Mouse (Mus musculus): ENCODE measurements around the gene Olfr1385. TPM values are rescaled to one million over a fixed set of nuclear protein-coding genes. Genes with fewer than 3 reads are reported as not detected.
"Not testable (repeated sequence)": the region's sequence is repeated elsewhere in the genome, so short reads cannot be mapped to it uniquely, and the experiment has no call there.

The Olfr1385 gene
- total RNA-seq (2021): not detected

GRCm38 (mm10) chr11:49488770-49489169 is at the start of gene Olfr1385:
Olfr1385 (plus strand) TSS chr11:49489070.
- DNase-seq (ENCODE audit: extremely low spot score in 1 of 2, low spot score in 1 of 2): not testable (repeated sequence)

- DNase-seq (ENCODE audit: extremely low spot score in 1 of 2, low spot score in 1 of 2): no peak
Observed at GRCm38 (mm10) chr11:49455043-49455442, 33.8 kb upstream of the Olfr1385 start, which contains the start of gene Olfr1387. Olfr1387 (plus strand) TSS chr11:49455343.

GRCm38 (mm10) chr11:49464746-49465145 is 24.1 kb upstream of the Olfr1385 start, which contains the start of gene Olfr1386:
Olfr1386 (plus strand) TSS chr11:49465046.
- DNase-seq (ENCODE audit: extremely low spot score in 1 of 2, low spot score in 1 of 2): not testable (repeated sequence)

GRCm38 (mm10) chr11:49485973-49486372 is 2.9 kb upstream of the Olfr1385 start:
- DNase-seq (ENCODE audit: extremely low spot score in 1 of 2, low spot score in 1 of 2): no peak

- DNase-seq (ENCODE audit: extremely low spot score in 1 of 2, low spot score in 1 of 2): no peak
Observed at GRCm38 (mm10) chr11:49518086-49518485, 29.2 kb downstream of the Olfr1385 start.

GRCm38 (mm10) chr11:49519348-49519747 is 30.5 kb downstream of the Olfr1385 start, which contains the start of gene Olfr1383:
Olfr1383 (plus strand) TSS chr11:49519648.
- no peak for DNase-seq (ENCODE audit: extremely low spot score in 1 of 2, low spot score in 1 of 2)

- DNase-seq (ENCODE audit: extremely low spot score in 1 of 2, low spot score in 1 of 2): no peak
Observed at GRCm38 (mm10) chr11:49527947-49528346, 39.1 kb downstream of the Olfr1385 start, which contains the start of gene Olfr1382. Olfr1382 (plus strand) TSS chr11:49528247.

- no peak for DNase-seq (ENCODE audit: extremely low spot score in 1 of 2, low spot score in 1 of 2)
Observed at GRCm38 (mm10) chr11:49532761-49533160, 43.9 kb downstream of the Olfr1385 start.

- DNase-seq (ENCODE audit: extremely low spot score in 1 of 2, low spot score in 1 of 2): not testable (repeated sequence)
Observed at GRCm38 (mm10) chr11:49536631-49537030, 47.8 kb downstream of the Olfr1385 start.

GRCm38 (mm10) chr11:49543149-49543548 is 54.3 kb downstream of the Olfr1385 start, which contains the start of gene Olfr1381:
Olfr1381 (plus strand) TSS chr11:49543449.
- not testable (repeated sequence) for DNase-seq (ENCODE audit: extremely low spot score in 1 of 2, low spot score in 1 of 2)

Other genes with a start within 250 kb of the Olfr1385 start
- 10 to 100 TPM; 54.4 to 57.0 TPM for gene Mgat1, start 244.9 kb upstream of the Olfr1385 start, total RNA-seq (2021)
- gene Olfr1393, start 210.8 kb upstream of the Olfr1385 start, total RNA-seq (2021): not detected
- not detected for gene Olfr1392, start 203.8 kb upstream of the Olfr1385 start, total RNA-seq (2021)
- gene Olfr10, start 184.3 kb upstream of the Olfr1385 start, total RNA-seq (2021): not detected
- gene Olfr1391, start 166.3 kb upstream of the Olfr1385 start, total RNA-seq (2021): not detected
- not detected for gene Olfr1390, start 153.9 kb upstream of the Olfr1385 start, total RNA-seq (2021)
- not detected for gene Olfr1389, start 66.0 kb upstream of the Olfr1385 start, total RNA-seq (2021)
- gene Olfr1388, start 52.4 kb upstream of the Olfr1385 start, total RNA-seq (2021): under 1 TPM; 0.42 to 0.59 TPM
- gene Olfr1387, start 33.7 kb upstream of the Olfr1385 start, total RNA-seq (2021): not detected
- not detected for gene Olfr1386, start 24.0 kb upstream of the Olfr1385 start, total RNA-seq (2021)
- not detected for gene Olfr1384, start 17.7 kb downstream of the Olfr1385 start, total RNA-seq (2021)
- under 1 TPM in 1 of 2 experiments, not detected in 1; 0.40 TPM for gene Olfr1383, start 30.6 kb downstream of the Olfr1385 start, total RNA-seq (2021)
- not detected for gene Olfr1382, start 39.2 kb downstream of the Olfr1385 start, total RNA-seq (2021)
- not detected for gene Olfr1381, start 54.4 kb downstream of the Olfr1385 start, total RNA-seq (2021)
- not detected for gene Olfr1380, start 67.8 kb downstream of the Olfr1385 start, total RNA-seq (2021)
- 1 to 10 TPM; 1.9 to 2.5 TPM for gene Flt4, start 120.2 kb downstream of the Olfr1385 start, total RNA-seq (2021)
- under 1 TPM in 1 of 2 experiments, not detected in 1; 0.84 TPM for gene Scgb3a1, start 174.5 kb downstream of the Olfr1385 start, total RNA-seq (2021)
- 10 to 100 TPM; 43.4 to 43.6 TPM for gene Cnot6, start 223.7 kb downstream of the Olfr1385 start, total RNA-seq (2021)

Measured in layer of hippocampus, postnatal 25 days (tissue).